Mouse (Mus musculus): Measurements from ENCODE around the gene Slc9a1.
A peak's percentile ranks its signal among the peaks of the same experiment; 100 is the strongest.

The Slc9a1 gene

GRCm38 (mm10) chr4:133403611-133404228, 34.2 kb downstream of the Slc9a1 start:
- no peak for DNase-seq (ENCODE audit: low spot score)

DNA sequence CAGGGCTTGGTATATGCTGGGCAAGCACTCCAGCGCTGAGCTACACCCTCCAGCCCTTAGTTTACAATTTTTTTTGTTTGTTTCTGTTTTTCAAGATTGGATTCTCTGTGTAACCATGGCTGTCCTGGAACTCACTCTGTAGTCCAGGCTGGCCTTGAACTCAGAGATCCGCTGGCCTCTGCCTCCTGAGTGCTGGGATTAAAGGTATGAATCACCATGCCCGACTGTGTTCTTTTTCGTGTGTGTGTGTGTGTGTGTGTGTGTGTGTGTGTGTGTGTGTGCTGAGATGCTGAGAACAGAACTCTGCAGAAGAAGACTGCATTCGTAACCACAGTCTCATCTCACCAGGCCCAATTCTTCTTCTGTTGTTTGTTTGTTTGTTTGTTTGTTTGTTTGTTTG, 34.8 kb downstream of the Slc9a1 start:
- DNase-seq (ENCODE audit: low spot score): no peak

DNA sequence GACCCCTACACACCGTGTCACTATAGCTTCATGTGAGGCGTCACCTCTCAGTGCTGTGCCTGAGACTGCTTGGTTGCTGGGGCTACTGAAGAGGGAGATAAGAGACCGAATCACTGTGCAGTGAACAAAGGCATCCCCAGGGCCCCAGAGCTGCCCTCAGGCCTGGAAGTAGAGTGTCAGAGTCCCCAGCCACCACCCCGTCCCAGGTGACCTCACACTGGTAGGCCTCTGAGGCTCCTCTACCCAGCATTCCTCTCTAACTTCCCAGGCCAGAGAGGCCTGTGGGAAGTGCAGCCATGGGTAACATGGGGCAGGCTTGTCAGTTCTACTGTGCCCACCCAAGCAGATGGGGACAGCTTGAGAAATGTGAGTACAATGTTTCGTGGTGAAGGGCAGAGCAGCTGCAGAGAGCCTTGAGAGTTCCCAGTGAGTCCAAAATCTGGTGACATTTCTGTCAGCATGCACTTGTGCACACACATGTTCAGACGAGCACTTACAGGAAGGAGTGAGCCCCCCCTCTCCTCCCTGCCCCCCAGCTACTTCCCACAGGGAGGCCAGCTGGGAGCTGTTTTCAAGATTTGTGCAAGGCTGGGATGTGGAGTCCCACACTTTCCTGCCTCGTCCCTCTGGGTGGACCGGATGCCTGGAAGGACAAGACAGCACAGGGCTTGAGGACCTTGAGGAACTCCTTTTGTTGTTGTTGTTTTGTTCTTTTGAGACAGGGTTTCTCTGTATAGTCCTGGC, 37.0 kb downstream of the Slc9a1 start:
- no peak for DNase-seq (ENCODE audit: low spot score)

- peak; percentile 33 for DNase-seq (ENCODE audit: low spot score)
Measured at GRCm38 (mm10) chr4:133407114-133407787, 37.7 kb downstream of the Slc9a1 start.

DNA sequence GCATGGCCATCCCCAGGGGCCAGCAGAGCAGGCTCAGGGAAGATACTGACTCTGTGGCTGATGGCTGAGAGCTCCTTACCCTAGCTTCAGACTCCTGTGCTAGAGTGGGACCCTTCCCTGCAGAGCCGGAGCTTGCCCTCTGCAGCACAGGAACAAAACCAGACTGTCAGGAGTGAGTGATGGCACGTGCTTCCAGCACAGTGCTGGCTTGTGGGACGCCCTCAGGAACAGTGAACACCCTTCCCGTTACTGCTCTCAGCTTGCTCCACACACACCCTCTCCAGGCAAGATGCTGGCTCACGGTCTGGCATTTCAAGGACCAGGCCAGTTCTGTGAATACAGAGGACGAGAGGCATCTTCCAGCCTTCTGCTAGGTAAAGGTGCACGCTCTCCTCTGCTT, 38.5 kb downstream of the Slc9a1 start:
- DNase-seq (ENCODE audit: low spot score): peak; percentile 47

- no peak for DNase-seq (ENCODE audit: low spot score)
Measured at GRCm38 (mm10) chr4:133410994-133411393, 41.5 kb downstream of the Slc9a1 start.

DNA sequence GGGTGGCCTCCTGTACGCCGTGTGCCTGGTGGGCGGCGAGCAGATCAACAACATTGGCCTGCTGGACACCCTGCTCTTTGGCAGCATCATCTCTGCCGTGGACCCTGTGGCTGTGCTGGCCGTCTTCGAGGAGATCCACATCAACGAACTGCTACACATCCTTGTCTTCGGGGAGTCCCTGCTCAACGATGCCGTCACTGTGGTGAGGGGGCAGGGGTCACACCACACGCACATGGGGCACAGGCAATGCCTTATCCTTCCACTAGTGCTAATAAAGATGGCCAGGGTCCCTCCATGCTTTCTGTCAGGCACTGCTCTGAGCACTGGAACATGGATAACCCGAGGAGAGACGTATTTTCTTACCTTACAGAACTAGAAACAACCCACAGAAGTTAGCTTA, 42.6 kb downstream of the Slc9a1 start:
- DNase-seq (ENCODE audit: low spot score): no peak

- DNase-seq (ENCODE audit: low spot score): no peak
Measured at GRCm38 (mm10) chr4:133412575-133413540, 43.4 kb downstream of the Slc9a1 start.

- DNase-seq (ENCODE audit: low spot score): no peak
Measured at GRCm38 (mm10) chr4:133413617-133414016, 44.1 kb downstream of the Slc9a1 start.

- no peak for DNase-seq (ENCODE audit: low spot score)
Measured at GRCm38 (mm10) chr4:133414920-133415319, 45.4 kb downstream of the Slc9a1 start.

DNA sequence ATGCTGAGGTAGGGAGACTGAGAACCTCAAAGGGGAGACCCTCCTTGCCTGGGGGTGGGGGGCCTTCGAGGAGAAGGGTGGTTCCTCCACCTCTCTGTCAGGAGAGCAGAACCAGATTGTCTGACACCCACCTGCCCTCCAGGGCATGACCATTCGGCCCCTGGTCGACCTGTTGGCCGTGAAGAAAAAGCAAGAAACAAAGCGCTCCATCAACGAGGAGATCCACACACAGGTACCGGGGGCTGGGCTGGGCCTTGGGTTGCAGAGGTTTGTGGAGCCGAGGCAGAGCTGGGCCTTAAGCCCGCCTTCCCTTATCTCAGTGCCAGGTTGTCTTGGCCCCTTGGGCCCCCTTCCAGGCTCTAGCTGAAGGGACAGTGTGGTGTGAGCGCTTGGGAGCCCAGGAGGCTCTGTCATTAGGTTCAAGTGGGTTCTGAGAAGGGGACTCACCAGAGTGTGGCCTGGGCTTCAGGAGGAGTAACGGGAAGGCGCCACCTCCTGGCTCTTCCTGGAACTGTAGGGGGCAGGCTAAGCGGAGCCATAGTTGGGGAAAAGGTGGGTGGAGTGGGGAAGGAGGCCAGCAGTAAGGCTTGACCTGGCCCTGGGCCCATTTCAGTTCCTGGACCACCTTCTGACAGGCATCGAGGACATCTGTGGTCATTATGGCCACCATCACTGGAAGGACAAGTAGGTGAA, 50.0 kb downstream of the Slc9a1 start:
- DNase-seq (ENCODE audit: low spot score): peak; percentile 59

- no peak for DNase-seq (ENCODE audit: low spot score)
Measured at GRCm38 (mm10) chr4:133421989-133422388, 52.5 kb downstream of the Slc9a1 start.

DNA sequence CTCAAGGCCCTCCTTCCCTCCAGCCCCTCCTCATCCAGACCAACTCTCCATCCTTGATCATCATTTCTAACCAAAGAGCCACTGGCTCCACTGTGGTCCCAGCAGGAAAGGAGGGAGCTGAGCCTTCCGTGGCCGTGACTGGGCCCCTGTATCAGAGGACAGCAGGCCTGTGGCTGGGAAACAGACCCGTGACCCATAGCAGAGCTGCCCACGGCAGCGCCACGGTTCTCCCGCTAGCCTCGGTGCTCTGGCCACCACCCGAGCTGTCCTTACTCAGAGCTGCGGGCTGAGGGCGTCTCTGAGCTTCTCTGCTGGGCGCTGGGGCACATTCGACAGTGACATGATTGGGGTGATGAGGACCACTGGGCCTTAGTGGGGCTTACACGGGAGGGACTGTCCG, 53.1 kb downstream of the Slc9a1 start:
- no peak for DNase-seq (ENCODE audit: low spot score)

DNA sequence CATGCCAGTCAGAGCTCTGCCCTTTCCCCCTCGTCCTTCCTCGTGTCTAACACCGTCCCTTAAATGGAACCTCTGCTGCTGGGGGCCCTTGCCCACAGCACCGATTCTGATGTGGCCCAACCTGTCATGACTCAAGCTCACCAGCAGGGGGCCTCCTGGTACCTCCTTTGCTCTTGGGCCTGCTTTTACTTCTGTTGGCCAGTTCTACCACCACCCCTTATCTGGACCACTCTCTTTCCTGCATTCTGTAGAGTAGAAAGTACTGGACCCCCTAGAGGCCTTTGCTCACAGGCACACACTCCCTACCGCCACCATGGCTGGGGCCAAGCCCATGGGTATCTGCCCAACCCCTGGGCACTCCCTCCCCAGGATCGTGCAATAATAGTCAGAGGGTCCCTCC, 53.6 kb downstream of the Slc9a1 start:
- DNase-seq (ENCODE audit: low spot score): peak; percentile 23

DNA sequence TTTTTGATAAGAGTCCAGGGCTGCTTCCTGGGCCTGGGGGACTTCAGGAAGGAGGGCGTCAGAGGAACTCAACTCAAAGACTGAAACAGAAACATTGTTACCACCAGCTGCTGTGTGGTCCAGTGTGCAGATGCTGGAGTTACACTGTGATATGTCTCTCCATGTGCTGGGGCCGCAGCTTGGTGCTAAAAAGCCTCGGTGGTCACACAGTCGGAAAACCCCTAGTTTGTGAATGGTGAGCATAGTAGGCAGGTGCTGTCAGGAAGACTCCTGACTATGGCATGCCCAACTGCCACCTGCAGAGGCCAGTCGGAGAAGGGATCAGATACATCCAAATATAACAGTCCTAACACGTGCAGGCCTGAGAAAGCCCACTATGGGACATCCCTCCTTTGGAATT, 54.2 kb downstream of the Slc9a1 start:
- no peak for DNase-seq (ENCODE audit: low spot score)

GRCm38 (mm10) chr4:133424100-133424499, 54.6 kb downstream of the Slc9a1 start:
- DNase-seq (ENCODE audit: low spot score): peak; percentile 73

DNA sequence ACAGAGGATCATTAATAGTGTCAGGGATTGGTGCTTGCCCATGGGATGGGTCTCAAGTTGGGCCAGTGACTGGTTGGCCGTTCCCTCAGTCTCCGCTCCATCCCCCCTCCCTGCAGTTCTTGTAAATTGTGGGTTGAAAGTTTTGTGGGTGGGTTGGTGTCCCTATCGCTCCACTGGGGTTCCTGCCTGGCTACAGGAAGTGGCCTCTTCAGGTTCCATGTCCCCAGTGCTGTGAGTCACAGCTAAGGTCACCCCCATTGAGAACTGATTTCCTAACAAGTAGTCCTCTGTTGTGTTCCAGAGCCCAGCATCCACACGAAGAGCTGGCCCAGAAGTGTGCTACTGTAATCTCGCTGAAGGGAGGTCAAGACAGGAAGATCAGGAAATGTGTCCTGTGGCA, 56.6 kb downstream of the Slc9a1 start:
- no peak for DNase-seq (ENCODE audit: low spot score)

GRCm38 (mm10) chr4:133431508-133431907, 62.0 kb downstream of the Slc9a1 start:
- DNase-seq (ENCODE audit: low spot score): no peak

GRCm38 (mm10) chr4:133432560-133433171, 63.2 kb downstream of the Slc9a1 start:
- DNase-seq (ENCODE audit: low spot score): no peak

DNA sequence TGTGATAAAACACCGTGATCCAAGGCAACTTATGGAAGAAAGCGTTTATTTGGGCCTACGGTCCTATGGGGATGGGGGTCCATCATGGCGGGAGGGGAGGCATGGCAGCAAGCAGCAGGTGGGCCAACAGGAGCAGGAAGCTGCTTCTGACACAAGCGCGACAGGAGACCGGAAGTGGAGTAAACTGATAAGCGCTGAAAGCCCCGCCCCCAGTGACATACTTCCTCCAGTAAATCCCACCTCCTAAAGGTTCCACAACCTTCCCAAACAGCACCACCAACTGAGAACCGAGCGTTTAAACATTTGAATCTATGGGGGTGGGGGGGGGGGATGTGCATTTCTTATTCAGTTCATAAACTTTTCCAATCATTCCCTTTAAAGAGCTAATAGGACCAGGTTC, 66.4 kb downstream of the Slc9a1 start:
- DNase-seq (ENCODE audit: low spot score): no peak

Measured in lung, postnatal 25 days (tissue).